In the genomic region with DNA sequence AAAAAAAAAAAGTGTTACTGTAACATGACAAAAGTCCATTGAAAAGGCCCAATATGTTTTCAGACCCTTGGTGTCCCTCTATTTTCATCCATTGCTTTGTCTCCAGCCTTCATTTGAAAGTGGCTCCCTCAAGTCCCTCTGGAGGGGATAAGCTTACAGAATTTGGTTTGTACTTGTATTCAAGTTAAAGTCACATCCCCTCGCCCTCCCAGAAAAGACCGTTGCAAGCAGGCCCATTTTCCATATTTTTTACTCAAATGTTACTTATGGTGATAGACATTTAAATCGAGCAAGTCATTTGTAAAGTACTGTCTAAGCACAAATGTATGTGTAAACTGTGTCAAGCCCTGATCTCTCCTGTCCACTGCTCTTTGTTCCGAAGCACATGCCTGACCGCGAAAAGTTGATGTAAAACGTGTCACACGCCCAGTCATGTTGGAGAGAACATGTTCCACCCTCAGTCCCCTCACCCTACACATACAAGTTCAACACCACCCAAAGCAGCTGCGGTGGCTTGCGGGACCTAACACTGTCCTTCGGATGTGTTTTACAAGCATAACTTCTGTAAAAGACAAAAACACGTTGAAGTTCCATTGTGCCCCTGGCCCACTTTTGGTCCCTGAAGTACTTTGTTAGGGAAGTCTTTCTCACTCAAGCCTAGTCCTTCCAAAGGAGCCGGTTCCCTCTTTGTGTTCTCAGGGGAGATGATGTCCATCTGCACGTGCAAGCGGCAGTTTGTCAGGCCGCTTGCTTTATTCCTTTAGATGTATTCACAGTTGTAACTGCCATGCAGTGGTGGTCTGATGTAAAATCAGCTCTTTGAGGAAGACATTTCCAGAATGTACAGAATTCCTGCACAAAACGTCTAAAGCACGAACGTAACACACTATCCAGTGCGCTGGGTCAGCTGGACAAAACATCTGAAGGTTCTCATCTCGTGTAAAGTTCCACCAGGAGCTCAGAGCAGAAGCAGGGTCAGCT, we compare ENCODE assay signal across 7 mouse cellular contexts. TPM values are rescaled to one million over a fixed set of nuclear protein-coding genes. Genes with fewer than 3 reads are reported as not detected.
DNase-seq lines count a peak whose midpoint lies in the region; ATAC-seq and TF ChIP-seq lines count a peak whose summit lies in the region.

No protein-coding gene starts in this region.

- no peaks in the 10 kb centered on the region for H3K27me3 ChIP-seq in embryonic facial prominence, embryonic 12.5 days
- no peaks in the 10 kb centered on the region for H3K27me3 ChIP-seq in hindbrain, postnatal 0 days (ENCODE audit: insufficient read depth, low read length)

- peak overlapping the region; percentile 100 for H3K27ac ChIP-seq in embryonic facial prominence, embryonic 12.5 days
- H3K27ac ChIP-seq in hindbrain, postnatal 0 days = peak overlapping the region; percentile 100

- 46% methylated on average over 21 of the region's 21 CpGs for WGBS in embryonic facial prominence, embryonic 12.5 days
- 12% methylated on average over 21 of the region's 21 CpGs for WGBS in hindbrain, postnatal 0 days

- peaks cover 35% of the 10 kb centered on the region for H3K4me1 ChIP-seq in embryonic facial prominence, embryonic 12.5 days
- H3K4me1 ChIP-seq in hindbrain, postnatal 0 days (ENCODE audit: insufficient read depth, low read length) = peaks cover 31% of the 10 kb centered on the region

- TF ChIP-seq CTCF in hindbrain, postnatal 0 days (IDR thresholded peaks at IDR 0.05; ENCODE audit: low read depth) = no peak

- DNase-seq in 3T3-L1 (ENCODE audit: low read depth, low spot score) (peak; percentile 50), 416B (ENCODE audit: low read depth) (peak; percentile 88)
- peak; percentile 51 for DNase-seq in hindbrain, postnatal 0 days (ENCODE audit: low spot score)
- peak; percentile 30 for DNase-seq in lung, postnatal 14 days
- DNase-seq in spleen, postnatal 14 days (ENCODE audit: low spot score in 2 of 2) = peak; percentile 34 to 41
- no peak for DNase-seq in right cerebral cortex, postnatal 14 days

- no peaks in the 10 kb centered on the region for H3K9me3 ChIP-seq in embryonic facial prominence, embryonic 12.5 days
- H3K9me3 ChIP-seq in hindbrain, postnatal 0 days (ENCODE audit: low read length) = no peaks in the 10 kb centered on the region

- H3K36me3 ChIP-seq in embryonic facial prominence, embryonic 12.5 days = no peaks in the 10 kb centered on the region; the same call in 1 of the 2 replicates
- no peaks in the 10 kb centered on the region for H3K36me3 ChIP-seq in hindbrain, postnatal 0 days (ENCODE audit: insufficient read depth, low read length)

- H3K4me3 ChIP-seq in embryonic facial prominence, embryonic 12.5 days = peak overlapping the region; percentile 91
- H3K4me3 ChIP-seq in hindbrain, postnatal 0 days (ENCODE audit: low read length) = peak overlapping the region; percentile 68

- no peak for ATAC-seq in embryonic facial prominence, embryonic 12.5 days (ENCODE audit: insufficient number of reproducible peaks, insufficient read depth, low FRiP score, low TSS enrichment)
- ATAC-seq in hindbrain, postnatal 0 days = no peak

- peak overlapping the region; percentile 99 for H3K9ac ChIP-seq in embryonic facial prominence, embryonic 12.5 days
- H3K9ac ChIP-seq in hindbrain, postnatal 0 days (replicated peaks; ENCODE audit: low read length) = peak overlapping the region; percentile 100

- H3K4me2 ChIP-seq in embryonic facial prominence, embryonic 12.5 days (replicated peaks) = peak overlapping the region; percentile 72
- H3K4me2 ChIP-seq in hindbrain, postnatal 0 days (ENCODE audit: low read depth, low read length) = peak overlapping the region; percentile 92

RNA-seq across cellular contexts. Expression of gene Zc3h4, which starts 2.5 kb away (rescaled TPM):
- 25.5 and 26.1 TPM in 2 replicates for polyA plus RNA-seq in embryonic facial prominence, embryonic 12.5 days (2016; fragmentation: Nextera tagmentation; extraction: Ambion mirVana)
- 36.8 and 38.2 TPM in 2 replicates for total RNA-seq in hindbrain, postnatal 0 days (2014; rRNA removed)
- 8.3 and 9.1 TPM in 2 replicates for polyA plus RNA-seq in hindbrain, postnatal 0 days (2015; fragmentation: Nextera tagmentation; extraction: Ambion mirVana)

RNA-seq across cellular contexts. Expression of gene Sae1, which starts 15.7 kb away (rescaled TPM):
- polyA plus RNA-seq in embryonic facial prominence, embryonic 12.5 days (2016; fragmentation: Nextera tagmentation; extraction: Ambion mirVana) = 386 and 405 TPM in 2 replicates
- 88.6 and 89.4 TPM in 2 replicates for total RNA-seq in hindbrain, postnatal 0 days (2014; rRNA removed)
- polyA plus RNA-seq in hindbrain, postnatal 0 days (2015; fragmentation: Nextera tagmentation; extraction: Ambion mirVana) = 215 and 216 TPM in 2 replicates

RNA-seq across cellular contexts. Expression of gene Tmem160, which starts 49.3 kb away (rescaled TPM):
- 57.7 and 66.8 TPM in 2 replicates for polyA plus RNA-seq in embryonic facial prominence, embryonic 12.5 days (2016; fragmentation: Nextera tagmentation; extraction: Ambion mirVana)
- total RNA-seq in hindbrain, postnatal 0 days (2014; rRNA removed) = 71.7 and 72.6 TPM in 2 replicates
- 102 and 114 TPM in 2 replicates for polyA plus RNA-seq in hindbrain, postnatal 0 days (2015; fragmentation: Nextera tagmentation; extraction: Ambion mirVana)
